In genomic region chr4:135433443-135434394, GRCm38 (mm10) we compare ENCODE assay signal across 8 mouse cellular contexts. TPM values are rescaled to one million over a fixed set of nuclear protein-coding genes. Genes with fewer than 3 reads are reported as not detected.
DNase-seq lines count a peak whose midpoint lies in the region; ATAC-seq and TF ChIP-seq lines count a peak whose summit lies in the region.

Rcan3 (minus strand) TSS chr4:135433853.

- intact Hi-C loops in heart, adult 2 months (cut with DNase I): loop anchor here (2.0 kb wide), 1 partner anchor 61 kb away; the partner anchor contains the start of genes Nipal3 and Stpg1

- no peaks in the 10 kb centered on the region for H3K36me3 ChIP-seq in embryonic facial prominence, embryonic 14.5 days (ENCODE audit: control insufficient read depth, insufficient read depth, low read length)
- no peaks in the 10 kb centered on the region for H3K36me3 ChIP-seq in heart, adult 2 months (ENCODE audit: control insufficient read depth, insufficient read depth, low read length)
- H3K36me3 ChIP-seq in limb, embryonic 15.5 days: no peaks in the 10 kb centered on the region
- H3K36me3 ChIP-seq in midbrain, postnatal 0 days (ENCODE audit: insufficient read depth, low read length): no peaks in the 10 kb centered on the region

- peak within 1 kb of the TSS; percentile 79 for H3K9ac ChIP-seq in embryonic facial prominence, embryonic 14.5 days (ENCODE audit: low read depth, low read length)
- H3K9ac ChIP-seq in heart, adult 2 months (ENCODE audit: low read depth, low read length): peak within 1 kb of the TSS; percentile 92
- peak within 1 kb of the TSS; percentile 76 for H3K9ac ChIP-seq in limb, embryonic 15.5 days
- H3K9ac ChIP-seq in midbrain, postnatal 0 days (replicated peaks; ENCODE audit: low read length, poor library complexity, severe bottlenecking): peak within 1 kb of the TSS; percentile 93

- H3K79me2 ChIP-seq in heart, adult 2 months (replicated peaks; ENCODE audit: control insufficient read depth, insufficient read depth, low read length): no peaks in the 10 kb centered on the region

- H3K27me3 ChIP-seq in embryonic facial prominence, embryonic 14.5 days (replicated peaks; ENCODE audit: control insufficient read depth, insufficient read depth, low read length): no peaks in the 10 kb centered on the region
- H3K27me3 ChIP-seq in heart, adult 2 months (ENCODE audit: control insufficient read depth, insufficient read depth, low read length): no peaks in the 10 kb centered on the region
- no peaks in the 10 kb centered on the region for H3K27me3 ChIP-seq in limb, embryonic 15.5 days
- H3K27me3 ChIP-seq in midbrain, postnatal 0 days (ENCODE audit: insufficient read depth, low read length): no peaks in the 10 kb centered on the region

- WGBS in bone marrow, adult 2 months: under 1% methylated on average over 79 of the region's 79 CpGs
- WGBS in embryonic facial prominence, embryonic 14.5 days: 2% methylated on average over 24 of the region's 79 CpGs
- under 1% methylated on average over 70 of the region's 79 CpGs for WGBS in heart, adult 2 months
- 1% methylated on average over 61 of the region's 79 CpGs for WGBS in limb, embryonic 15.5 days
- under 1% methylated on average over 73 of the region's 79 CpGs for WGBS in midbrain, postnatal 0 days

- no peak for TF ChIP-seq CTCF in bone marrow, adult 2 months (IDR thresholded peaks at IDR 0.05; ENCODE audit: control insufficient read depth, insufficient read depth, low read length)
- peak; percentile 31 for TF ChIP-seq CTCF in heart, adult 2 months (IDR thresholded peaks at IDR 0.05)
- peak; percentile 33 for TF ChIP-seq CTCF in midbrain, postnatal 0 days (IDR thresholded peaks at IDR 0.05)

- H3K9me3 ChIP-seq in embryonic facial prominence, embryonic 14.5 days (ENCODE audit: control insufficient read depth, low read length): no peaks in the 10 kb centered on the region
- H3K9me3 ChIP-seq in limb, embryonic 15.5 days: no peaks in the 10 kb centered on the region
- H3K9me3 ChIP-seq in midbrain, postnatal 0 days (ENCODE audit: low read length): no peaks in the 10 kb centered on the region

- H3K4me1 ChIP-seq in bone marrow, adult 2 months (ENCODE audit: control insufficient read depth, insufficient read depth, low read length): no peaks in the 10 kb centered on the region
- peaks cover 12% of the 10 kb centered on the region for H3K4me1 ChIP-seq in embryonic facial prominence, embryonic 14.5 days (ENCODE audit: control insufficient read depth, insufficient read depth, low read length)
- H3K4me1 ChIP-seq in heart, adult 2 months (ENCODE audit: control insufficient read depth, insufficient read depth, low read length): peaks cover 2% of the 10 kb centered on the region; the same call in 1 of the 2 replicates
- H3K4me1 ChIP-seq in limb, embryonic 15.5 days: peaks cover 11% of the 10 kb centered on the region
- H3K4me1 ChIP-seq in midbrain, postnatal 0 days (ENCODE audit: insufficient read depth, low read length): no peaks in the 10 kb centered on the region

- peak within 1 kb of the TSS; percentile 90 for H3K27ac ChIP-seq in bone marrow, adult 2 months (ENCODE audit: control insufficient read depth, insufficient read depth, low read depth, low read length, poor library complexity)
- peak within 1 kb of the TSS; percentile 21; the same call in 1 of the 2 replicates for H3K27ac ChIP-seq in embryonic facial prominence, embryonic 14.5 days (replicated peaks; ENCODE audit: low read depth, low read length)
- peak within 1 kb of the TSS; percentile 87 for H3K27ac ChIP-seq in heart, adult 2 months
- peak within 1 kb of the TSS; percentile 27; the same call in 1 of the 2 replicates for H3K27ac ChIP-seq in limb, embryonic 15.5 days
- peak within 1 kb of the TSS; percentile 76 for H3K27ac ChIP-seq in midbrain, postnatal 0 days (ENCODE audit: low read depth, low read length)

- DNase-seq in B cell, adult 2 months: peak; percentile 82 to 85
- DNase-seq in embryonic facial prominence, embryonic 14.5 days (ENCODE audit: low spot score): peak; percentile 90
- DNase-seq in heart, adult 2 months: peak; percentile 85 to 89
- peak; percentile 63 to 65 for DNase-seq in kidney, adult 8-10 months
- DNase-seq in midbrain, postnatal 0 days (ENCODE audit: low spot score): peak; percentile 86
- DNase-seq in spleen, postnatal 10 days (ENCODE audit: low spot score in 2 of 2): peak; percentile 74 to 91

- H3K4me2 ChIP-seq in embryonic facial prominence, embryonic 14.5 days (ENCODE audit: low read depth, low read length): peak within 1 kb of the TSS; percentile 87
- peak within 1 kb of the TSS; percentile 92 for H3K4me2 ChIP-seq in limb, embryonic 15.5 days
- peak within 1 kb of the TSS; percentile 79 for H3K4me2 ChIP-seq in midbrain, postnatal 0 days (ENCODE audit: low read depth, low read length, poor library complexity, severe bottlenecking)

- no peak for TF ChIP-seq EP300 in heart, adult 2 months (IDR thresholded peaks at IDR 0.05; ENCODE audit: insufficient read depth, low read depth, low read length)

- ATAC-seq in embryonic facial prominence, embryonic 14.5 days (ENCODE audit: low read depth): peak; percentile 90
- peak; percentile 85 for ATAC-seq in limb, embryonic 15.5 days (ENCODE audit: insufficient number of reproducible peaks, low FRiP score, low TSS enrichment, low read depth)
- peak; percentile 87 for ATAC-seq in midbrain, postnatal 0 days (ENCODE audit: low FRiP score)

- H3K4me3 ChIP-seq in bone marrow, adult 2 months (replicated peaks; ENCODE audit: control insufficient read depth, low read depth, low read length): peak within 1 kb of the TSS; percentile 73
- peak within 1 kb of the TSS; percentile 82 for H3K4me3 ChIP-seq in embryonic facial prominence, embryonic 14.5 days (ENCODE audit: low read depth, low read length)
- H3K4me3 ChIP-seq in heart, adult 2 months: peak within 1 kb of the TSS; percentile 95
- peak within 1 kb of the TSS; percentile 89 for H3K4me3 ChIP-seq in limb, embryonic 15.5 days
- peak within 1 kb of the TSS; percentile 79 for H3K4me3 ChIP-seq in midbrain, postnatal 0 days (ENCODE audit: low read depth, low read length)

- peak; percentile 65; the same call in 1 of the 2 replicates for TF ChIP-seq POLR2A in bone marrow, adult 2 months (IDR thresholded peaks at IDR 0.05; ENCODE audit: borderline replicate concordance, control insufficient read depth, low read depth, low read length)
- peak; percentile 61 for TF ChIP-seq POLR2A in heart, adult 2 months (IDR thresholded peaks at IDR 0.05; ENCODE audit: insufficient read depth, low read depth, low read length)

RNA-seq across cellular contexts. Expression of gene Rcan3, which starts in this region (rescaled TPM):
- polyA plus RNA-seq in bone marrow, adult 2 months (2011; ENCODE audit: insufficient read depth, insufficient read length, low replicate concordance, missing spikeins): 16.3 and 18.6 TPM in 2 replicates
- 12.7 and 14.7 TPM in 2 replicates for polyA plus RNA-seq in embryonic facial prominence, embryonic 14.5 days (2014; fragmentation: Nextera tagmentation; extraction: Ambion mirVana)
- total RNA-seq in heart, adult 2 months (2021): 10 to 100 TPM in 1 of 2 experiments, 1 to 10 TPM in 1; 8.5 to 11.3 TPM
- polyA plus RNA-seq in heart, adult 2 months (2012; rRNA removed): 6.8 and 12.1 TPM in 2 replicates
- polyA plus RNA-seq in limb, embryonic 15.5 days (2015; fragmentation: Nextera tagmentation; extraction: Ambion mirVana): 16.6 and 16.8 TPM in 2 replicates
- total RNA-seq in midbrain, postnatal 0 days (2014; rRNA removed): 89.6 and 113 TPM in 2 replicates
- 61.6 and 67.7 TPM in 2 replicates for polyA plus RNA-seq in midbrain, postnatal 0 days (2015; fragmentation: Nextera tagmentation; extraction: Ambion mirVana)

Comparison
In these comparisons a context has a peak if more than half of its experiments do, and no peak if none do; other contexts are left out.
1. Peak in every context shown above with its lines: DNase-seq, ATAC-seq, H3K4me3 ChIP-seq and H3K27ac ChIP-seq.
2. H3K27ac ChIP-seq: peak in every context shown above with its lines; median percentile 90 in bone marrow, adult 2 months; 87 in heart, adult 2 months; 76 in midbrain, postnatal 0 days; 27 in limb, embryonic 15.5 days; 21 in embryonic facial prominence, embryonic 14.5 days.